Mouse (Mus musculus) stomach, embryonic 15.5 days (tissue): ENCODE measurements around the gene Zfp668. TPM values are rescaled to one million over a fixed set of nuclear protein-coding genes. Genes with fewer than 3 reads are reported as not detected.

Source experiments
- ATAC-seq: fragments of 200-750 bp; cut with Nextera tagmentation; 2 replicates; pipeline ENCODE4 v1.8.0; 2017; ENCODE audit warnings: low read depth, moderate number of reproducible peaks, moderate TSS enrichment; ENCODE audit not compliant: insufficient read depth, low FRiP score
- H3K27ac ChIP-seq: fragments of 300-500 bp; sonication (generic); 2 replicates; pipeline ENCODE4 v1.5.1; 2015; ENCODE audit warnings: mild to moderate bottlenecking, inconsistent platforms
- H3K27me3 ChIP-seq: fragments of 300-500 bp; sonication (generic); replicated peaks from 2 replicates; pipeline ENCODE4 v1.6.1; 2015; ENCODE audit warnings: inconsistent platforms
- H3K36me3 ChIP-seq: fragments of 300-500 bp; sonication (generic); 2 replicates; pipeline ENCODE4 v1.6.1; 2015; ENCODE audit warnings: inconsistent platforms
- H3K4me1 ChIP-seq: fragments of 300-500 bp; sonication (generic); 2 replicates; pipeline ENCODE4 v1.6.1; 2015; ENCODE audit warnings: inconsistent platforms
- H3K4me2 ChIP-seq: fragments of 300-500 bp; sonication (generic); 2 replicates; pipeline ENCODE4 v1.6.1; 2015; ENCODE audit warnings: mild to moderate bottlenecking, inconsistent platforms
- H3K4me3 ChIP-seq: fragments of 300-500 bp; sonication (generic); replicated peaks from 2 replicates; pipeline ENCODE4 v1.5.1; 2015; ENCODE audit warnings: inconsistent platforms
- H3K9ac ChIP-seq: fragments of 300-500 bp; sonication (generic); 2 replicates; pipeline ENCODE4 v1.6.1; 2015; ENCODE audit warnings: inconsistent platforms
- H3K9me3 ChIP-seq: fragments of 300-500 bp; sonication (generic); 2 replicates; pipeline ENCODE4 v1.6.1; 2016; ENCODE audit warnings: inconsistent platforms
- WGBS: fragments of 180-500 bp; shearing (Covaris S2); methylation state at CpG from one replicate; pipeline ENCODE4 v1.1.7; 2015; 5-methylcytosine and 5-hydroxymethylcytosine counted together
- polyA plus RNA-seq: library from polyadenylated mRNA; unstranded; fragments of >200 nt; fragmentation: Nextera tagmentation; extraction: Ambion mirVana; gene quantifications from 2 replicates; pipeline ENCODE4 v1.2.1, GENCODE M21; 2015

The Zfp668 gene
- polyA plus RNA-seq, 1 experiment from 2014 or later = 16.7 TPM

GRCm38 (mm10) chr7:127837473-127837872 lies 39.2 kb downstream of the Zfp668 start:
- ATAC-seq = no peak
- 0 out of 2 replicates have a peak, but pooled peaks cover 5% of the 10 kb centered on the region for H3K4me1 ChIP-seq
- 86% methylated on average over 5 of the region's 5 CpGs for WGBS
- H3K27ac ChIP-seq = no peak overlapping the region
- no peak overlapping the region for H3K4me3 ChIP-seq
- H3K4me2 ChIP-seq = no peak overlapping the region
- no peaks in the 10 kb centered on the region for H3K36me3 ChIP-seq
- H3K27me3 ChIP-seq = no peaks in the 10 kb centered on the region
- H3K9me3 ChIP-seq = no peaks in the 10 kb centered on the region
- H3K9ac ChIP-seq = no peak overlapping the region

DNA sequence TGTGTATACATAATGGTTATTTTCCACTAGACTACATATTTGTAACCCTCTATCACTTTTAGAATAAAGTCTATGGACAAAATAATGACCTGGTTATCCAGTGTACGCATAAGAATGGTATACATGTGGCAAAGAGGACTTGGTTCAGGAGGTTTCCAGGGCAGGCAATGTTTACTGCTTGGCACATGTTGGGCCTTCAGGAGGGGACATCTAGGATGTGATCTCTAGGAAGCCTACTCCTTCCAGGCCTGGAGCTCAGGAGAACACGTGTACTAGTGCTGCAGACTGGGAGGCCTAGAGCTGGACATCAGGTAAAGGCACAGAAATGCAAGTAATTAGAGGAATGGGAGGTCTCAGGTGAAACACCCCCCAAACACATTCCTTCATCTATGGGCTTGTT lies 41.1 kb downstream of the Zfp668 start:
- no peak for ATAC-seq
- Histone ChIP-seq H3K27ac (no peak overlapping the region), H3K4me3 (no peak overlapping the region), H3K36me3 (no peaks in the 10 kb centered on the region), H3K4me2 (no peak overlapping the region), H3K4me1 (no peaks in the 10 kb centered on the region), H3K9ac (no peak overlapping the region), H3K9me3 (no peaks in the 10 kb centered on the region), H3K27me3 (no peaks in the 10 kb centered on the region)
- WGBS = 86% methylated on average over 2 of the region's 2 CpGs

DNA sequence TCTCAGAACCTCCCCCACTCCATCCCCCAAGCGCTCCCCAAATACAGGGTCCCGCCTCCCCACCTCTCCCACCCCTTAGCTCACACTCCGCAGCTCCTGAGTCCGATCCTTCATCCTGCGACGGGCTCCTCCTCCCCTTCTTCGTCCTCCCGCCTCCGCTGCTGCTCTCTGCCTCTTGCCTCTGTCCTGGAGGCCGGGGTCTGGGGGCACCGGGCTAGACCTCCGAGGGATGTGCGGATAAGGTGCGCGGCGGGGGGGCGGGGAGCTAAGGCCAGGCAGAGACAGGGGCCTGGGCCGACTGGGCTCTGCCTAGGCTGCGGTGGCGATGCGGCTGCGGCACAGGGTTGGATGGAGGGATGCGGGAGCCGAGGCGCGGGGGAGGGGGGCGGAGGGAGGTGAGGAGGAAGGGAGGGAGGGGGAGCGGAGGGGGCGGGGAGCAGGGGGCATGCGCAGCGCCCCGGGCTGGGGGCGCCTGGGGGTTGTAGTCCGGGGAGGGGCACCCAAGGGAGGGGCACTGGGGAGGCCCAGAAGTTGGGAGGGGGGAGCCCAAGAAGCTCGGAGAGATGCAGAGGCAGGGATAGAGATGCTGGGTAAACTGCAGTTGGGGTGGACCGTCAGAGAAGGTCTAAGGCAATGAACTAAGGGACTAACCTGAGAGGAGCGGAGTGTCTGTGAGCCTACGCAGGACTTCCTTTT lies 52.3 kb downstream of the Zfp668 start, which contains the start of the genes Stx4a and Stx1b:
TSS of gene Stx4a (plus strand) at position 119 of the 696 bp plus-strand sequence.
TSS of gene Stx1b (minus strand) at position 374 of the 696 bp plus-strand sequence.
- peak; percentile 36; the same call in 1 of the 2 replicates for ATAC-seq

GRCm38 (mm10) chr7:127823236-127824171 lies 53.1 kb downstream of the Zfp668 start:
- ATAC-seq = no peak
- WGBS = 63% methylated on average over 11 of the region's 11 CpGs
- peak overlapping the region; percentile 70 for H3K4me2 ChIP-seq
- no peaks in the 10 kb centered on the region for H3K27me3 ChIP-seq
- no peak overlapping the region for H3K27ac ChIP-seq
- H3K36me3 ChIP-seq = no peaks in the 10 kb centered on the region
- no peaks in the 10 kb centered on the region for H3K9me3 ChIP-seq
- peak overlapping the region; percentile 55 for H3K4me3 ChIP-seq
- peak overlapping the region; percentile 52 for H3K9ac ChIP-seq
- peaks cover 3% of the 10 kb centered on the region; the same call in 1 of the 2 replicates for H3K4me1 ChIP-seq

More for the DNA sequence above, 52.3 kb downstream of the Zfp668 start, which contains the start of the genes Stx4a and Stx1b:
- Histone ChIP-seq H3K4me2 (peak within 1 kb of the TSS; percentile 70), H3K27ac (no peak within 1 kb of the TSS; the same call in 1 of the 2 replicates), H3K27me3 (no peaks in the 10 kb centered on the region), H3K9me3 (no peaks in the 10 kb centered on the region), H3K36me3 (no peaks in the 10 kb centered on the region), H3K9ac (peak within 1 kb of the TSS; percentile 52), H3K4me1 (peaks cover 3% of the 10 kb centered on the region; the same call in 1 of the 2 replicates), H3K4me3 (peak within 1 kb of the TSS; percentile 55)
- WGBS = 4% methylated on average over 27 of the region's 38 CpGs

DNA sequence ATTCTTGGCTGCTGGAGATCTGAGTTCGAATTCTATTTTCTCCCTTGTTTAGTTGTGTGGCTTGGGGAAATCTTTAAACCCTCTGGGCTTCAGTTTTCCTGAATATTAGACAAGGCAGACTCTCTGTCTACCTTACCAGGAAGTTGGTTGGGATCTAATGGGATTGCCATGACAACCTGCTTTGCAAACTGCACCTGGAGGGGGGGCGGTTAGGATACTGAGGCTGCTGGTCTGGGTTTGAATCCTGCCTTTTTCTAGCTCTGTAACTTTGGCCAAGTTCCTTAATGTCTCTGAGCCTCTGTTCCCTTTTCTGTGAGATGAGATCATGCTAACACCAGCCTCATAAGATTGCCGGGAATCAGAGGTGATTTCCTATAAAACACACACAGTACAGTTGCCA lies 54.1 kb downstream of the Zfp668 start:
- no peaks in the 10 kb centered on the region for H3K27me3 ChIP-seq
- H3K4me1 ChIP-seq = peaks cover 3% of the 10 kb centered on the region; the same call in 1 of the 2 replicates
- no peak overlapping the region for H3K4me3 ChIP-seq
- H3K27ac ChIP-seq = no peak overlapping the region
- no peak overlapping the region for H3K4me2 ChIP-seq
- no peaks in the 10 kb centered on the region for H3K36me3 ChIP-seq
- WGBS = 79% methylated on average over 3 of the region's 3 CpGs
- H3K9ac ChIP-seq = no peak overlapping the region
- H3K9me3 ChIP-seq = no peaks in the 10 kb centered on the region
- ATAC-seq = no peak

DNA sequence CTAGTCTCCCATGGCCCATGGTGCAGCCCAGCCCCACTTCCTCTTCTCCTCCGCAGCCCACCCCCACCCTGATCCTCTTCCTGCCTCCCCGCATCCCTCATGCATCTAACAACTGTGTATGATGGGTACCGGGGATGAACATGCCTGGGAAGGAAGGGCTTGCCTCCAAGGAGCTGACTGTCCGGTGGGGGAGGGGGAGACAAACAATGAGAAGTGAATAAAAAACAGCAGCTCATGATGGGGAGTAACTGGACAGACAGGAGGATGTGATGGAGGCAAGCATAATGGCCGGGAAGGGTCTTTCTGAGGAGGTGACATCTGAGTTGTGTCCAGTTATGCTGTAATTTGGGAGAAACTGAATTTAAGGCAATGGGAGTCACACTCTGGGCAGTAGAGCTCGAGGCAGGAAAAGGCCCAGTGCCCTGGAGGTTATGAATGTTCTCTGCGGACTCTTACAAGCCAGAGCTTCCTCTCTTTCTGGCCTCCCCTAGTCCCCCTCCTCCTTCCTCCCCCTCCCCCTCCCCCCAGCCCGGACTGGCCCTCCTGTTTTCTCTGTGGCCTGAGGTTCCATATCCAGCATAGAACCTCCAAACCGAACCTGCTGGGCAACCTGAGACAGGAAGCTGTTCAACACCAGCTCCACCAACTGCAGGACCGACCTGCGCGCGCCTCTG lies 55.7 kb downstream of the Zfp668 start:
- no peaks in the 10 kb centered on the region for H3K27me3 ChIP-seq
- peaks cover 3% of the 10 kb centered on the region; the same call in 1 of the 2 replicates for H3K4me1 ChIP-seq
- no peak overlapping the region for H3K9ac ChIP-seq
- no peak overlapping the region for H3K4me3 ChIP-seq
- 52% methylated on average over 13 of the region's 13 CpGs for WGBS
- no peak overlapping the region for H3K27ac ChIP-seq
- no peak for ATAC-seq
- no peaks in the 10 kb centered on the region for H3K9me3 ChIP-seq
- no peaks in the 10 kb centered on the region for H3K36me3 ChIP-seq
- H3K4me2 ChIP-seq = no peak overlapping the region

GRCm38 (mm10) chr7:127817776-127818175 lies 58.9 kb downstream of the Zfp668 start:
- no peak overlapping the region for H3K4me3 ChIP-seq
- H3K4me1 ChIP-seq = peaks cover 4% of the 10 kb centered on the region; the same call in 1 of the 2 replicates
- H3K4me2 ChIP-seq = no peak overlapping the region
- no peak overlapping the region for H3K9ac ChIP-seq
- H3K27ac ChIP-seq = no peak overlapping the region
- H3K36me3 ChIP-seq = no peaks in the 10 kb centered on the region
- no peaks in the 10 kb centered on the region for H3K27me3 ChIP-seq
- H3K9me3 ChIP-seq = no peaks in the 10 kb centered on the region
- ATAC-seq = no peak
- 82% methylated on average over 5 of the region's 5 CpGs for WGBS

- 0 out of 2 replicates have a peak, but pooled peaks cover 4% of the 10 kb centered on the region for H3K4me1 ChIP-seq
- H3K4me2 ChIP-seq = no peak overlapping the region
- ATAC-seq = no peak
- no peak overlapping the region for H3K4me3 ChIP-seq
- H3K27me3 ChIP-seq = no peaks in the 10 kb centered on the region
- no peaks in the 10 kb centered on the region for H3K36me3 ChIP-seq
- H3K27ac ChIP-seq = no peak overlapping the region
- 71% methylated on average over 7 of the region's 7 CpGs for WGBS
- no peaks in the 10 kb centered on the region for H3K9me3 ChIP-seq
- no peak overlapping the region for H3K9ac ChIP-seq
Observed at GRCm38 (mm10) chr7:127817053-127817452, 59.6 kb downstream of the Zfp668 start.

DNA sequence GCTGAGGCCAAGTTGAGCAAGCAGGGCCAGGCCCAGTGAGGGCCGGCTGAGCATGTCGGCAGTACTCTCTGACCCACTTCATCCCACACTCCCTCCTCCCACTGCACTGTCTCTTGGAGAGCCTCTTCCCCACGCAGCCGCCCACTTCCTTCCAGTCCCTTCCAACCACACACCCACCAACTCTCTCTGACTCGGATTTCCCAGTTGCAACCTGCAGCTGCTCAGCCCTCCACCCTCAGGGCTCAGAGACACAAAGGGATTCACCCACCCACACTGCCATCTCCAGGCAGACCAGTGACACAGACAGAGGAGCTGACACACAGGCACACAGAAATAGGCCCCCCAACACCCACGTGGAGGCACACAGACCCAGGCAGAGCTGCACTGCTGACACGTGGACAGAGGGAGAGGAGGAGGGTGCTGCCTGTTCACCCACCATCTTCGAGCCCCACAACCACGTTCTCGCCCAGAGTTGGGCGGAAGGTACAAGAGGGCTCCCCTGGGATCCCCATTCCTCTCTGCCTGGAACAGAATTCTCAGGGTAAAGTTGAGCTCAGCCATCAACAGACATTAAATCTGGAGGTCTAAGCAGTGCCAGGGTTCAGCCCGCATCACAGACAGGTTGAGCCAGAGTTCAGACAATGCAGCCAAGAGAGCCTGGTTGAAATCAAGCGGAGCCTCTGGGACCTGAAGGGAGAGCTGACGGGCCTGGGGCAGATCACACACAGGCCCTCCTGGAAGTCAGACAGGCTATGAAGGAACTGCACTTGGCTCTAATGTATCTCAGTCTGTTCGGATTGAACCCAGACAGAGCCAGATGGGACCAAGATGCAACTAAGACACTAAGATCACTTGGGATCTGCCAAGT lies 60.4 kb downstream of the Zfp668 start:
- WGBS = 57% methylated on average over 15 of the region's 15 CpGs
- Histone ChIP-seq H3K27me3 (no peaks in the 10 kb centered on the region), H3K9ac (no peak overlapping the region), H3K4me1 (0 out of 2 replicates have a peak, but pooled peaks cover 4% of the 10 kb centered on the region), H3K9me3 (no peaks in the 10 kb centered on the region), H3K27ac (no peak overlapping the region), H3K4me2 (no peak overlapping the region), H3K36me3 (no peaks in the 10 kb centered on the region), H3K4me3 (no peak overlapping the region)
- ATAC-seq = peak; percentile 37; the same call in 1 of the 2 replicates

DNA sequence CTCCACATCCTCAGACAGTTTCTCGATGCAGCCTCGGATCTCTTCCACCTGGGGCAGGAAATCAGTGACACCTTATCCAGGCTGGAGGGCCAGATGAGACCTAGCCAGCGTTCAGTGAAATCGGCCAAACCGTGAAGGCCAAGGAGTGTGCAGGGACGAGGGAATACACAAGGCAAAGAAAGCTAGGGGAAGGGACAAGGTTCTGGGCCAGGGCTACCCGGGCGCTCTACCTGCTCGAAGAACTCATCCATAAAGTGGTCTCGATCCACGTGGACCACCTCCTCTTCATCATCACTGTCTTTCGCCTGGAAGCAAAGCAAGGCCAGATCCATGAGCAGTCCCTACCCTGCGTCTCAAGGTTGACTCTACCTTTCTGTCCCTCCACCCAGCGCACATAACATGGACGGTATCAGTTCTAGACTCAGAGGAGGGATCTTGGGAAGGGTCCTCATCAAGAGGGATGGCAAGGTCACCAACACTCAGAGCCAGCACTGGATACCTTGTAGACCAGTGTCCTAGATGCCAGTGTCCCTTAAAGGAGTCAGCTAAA lies 61.4 kb downstream of the Zfp668 start:
- no peak overlapping the region for H3K9ac ChIP-seq
- H3K4me1 ChIP-seq = 0 out of 2 replicates have a peak, but pooled peaks cover 4% of the 10 kb centered on the region
- no peak for ATAC-seq
- H3K27me3 ChIP-seq = no peaks in the 10 kb centered on the region
- no peak overlapping the region for H3K4me3 ChIP-seq
- H3K9me3 ChIP-seq = no peaks in the 10 kb centered on the region
- no peak overlapping the region for H3K4me2 ChIP-seq
- WGBS = 87% methylated on average over 15 of the region's 15 CpGs
- no peaks in the 10 kb centered on the region for H3K36me3 ChIP-seq
- 0 out of 2 replicates have a peak overlapping the region, but pooled peaks have one; percentile 13 for H3K27ac ChIP-seq
